Mouse (Mus musculus) ovary, postnatal 14 days (tissue): ENCODE data around the gene Lrrc71.

Experiments
- DNase-seq: peaks from one replicate; pipeline ENCODE4 v3.0.0; 2022; ENCODE audit warnings: low spot score

Lrrc71 gene

GRCm38 (mm10) chr3:87748431-87748830 is at the start of gene Lrrc71:
TSS of gene Lrrc71 (minus strand) at chr3:87748625.
- no peak for DNase-seq

GRCm38 (mm10) chr3:87796736-87797334 is 48.4 kb upstream of the Lrrc71 start, which contains the start of gene Insrr:
TSS of gene Insrr (plus strand) at chr3:87796951.
- DNase-seq, result peak; percentile 27

- DNase-seq, result peak; percentile 65
Measured at GRCm38 (mm10) chr3:87795336-87796277, 47.2 kb upstream of the Lrrc71 start.

GRCm38 (mm10) chr3:87794922-87795325 is 46.5 kb upstream of the Lrrc71 start, which contains the start of gene Ntrk1:
TSS of gene Ntrk1 (minus strand) at chr3:87795162.
- DNase-seq, result no peak

GRCm38 (mm10) chr3:87789768-87790167 is 41.3 kb upstream of the Lrrc71 start:
- DNase-seq, result no peak

- DNase-seq, result no peak
Measured at GRCm38 (mm10) chr3:87789248-87789647, 40.8 kb upstream of the Lrrc71 start.

- no peak for DNase-seq
Measured at GRCm38 (mm10) chr3:87785626-87786214, 37.3 kb upstream of the Lrrc71 start.

GRCm38 (mm10) chr3:87785156-87785555 is 36.7 kb upstream of the Lrrc71 start:
- DNase-seq, result no peak

- DNase-seq, result no peak
Measured at GRCm38 (mm10) chr3:87783282-87784023, 35.0 kb upstream of the Lrrc71 start.

- no peak for DNase-seq
Measured at GRCm38 (mm10) chr3:87779086-87779485, 30.7 kb upstream of the Lrrc71 start.

- DNase-seq, result no peak
Measured at GRCm38 (mm10) chr3:87778283-87778682, 29.9 kb upstream of the Lrrc71 start.

- no peak for DNase-seq
Measured at GRCm38 (mm10) chr3:87771088-87771487, 22.7 kb upstream of the Lrrc71 start.

- DNase-seq, result peak; percentile 58
Measured at GRCm38 (mm10) chr3:87770280-87770679, 21.9 kb upstream of the Lrrc71 start.

- no peak for DNase-seq
Measured at GRCm38 (mm10) chr3:87769506-87769905, 21.1 kb upstream of the Lrrc71 start.

GRCm38 (mm10) chr3:87768844-87769243 is 20.4 kb upstream of the Lrrc71 start:
- DNase-seq, result peak; percentile 89

- DNase-seq, result no peak
Measured at GRCm38 (mm10) chr3:87768431-87768830, 20.0 kb upstream of the Lrrc71 start.

GRCm38 (mm10) chr3:87767764-87768163 is 19.3 kb upstream of the Lrrc71 start:
- DNase-seq, result no peak

GRCm38 (mm10) chr3:87766284-87766667 is 17.9 kb upstream of the Lrrc71 start:
- DNase-seq, result no peak

GRCm38 (mm10) chr3:87765631-87766283 is 17.3 kb upstream of the Lrrc71 start:
- DNase-seq, result no peak

- DNase-seq, result no peak
Measured at GRCm38 (mm10) chr3:87765091-87765490, 16.7 kb upstream of the Lrrc71 start.

- no peak for DNase-seq
Measured at GRCm38 (mm10) chr3:87764506-87764905, 16.1 kb upstream of the Lrrc71 start.
